Mouse (Mus musculus): ENCODE measurements around the gene Hbq1a.

- TF ChIP-seq CTCF (IDR thresholded peaks at IDR 0.05; ENCODE audit: low read depth) (no peak), EP300 (IDR thresholded peaks at IDR 0.05; ENCODE audit: low read depth) (no peak)
Observed at GRCm38 (mm10) chr11:32268952-32269351, 30.9 kb upstream of the Hbq1a start.

Measured in heart, postnatal 0 days (tissue).